Mouse (Mus musculus): ENCODE data around the gene Slc9a9. TPM values are rescaled to one million over a fixed set of nuclear protein-coding genes. Genes with fewer than 3 reads are reported as not detected.

Gene Slc9a9
- total and polyA plus RNA-seq, 3 experiments, result 0.46 to 0.71 TPM; not detected in 1

DNA sequence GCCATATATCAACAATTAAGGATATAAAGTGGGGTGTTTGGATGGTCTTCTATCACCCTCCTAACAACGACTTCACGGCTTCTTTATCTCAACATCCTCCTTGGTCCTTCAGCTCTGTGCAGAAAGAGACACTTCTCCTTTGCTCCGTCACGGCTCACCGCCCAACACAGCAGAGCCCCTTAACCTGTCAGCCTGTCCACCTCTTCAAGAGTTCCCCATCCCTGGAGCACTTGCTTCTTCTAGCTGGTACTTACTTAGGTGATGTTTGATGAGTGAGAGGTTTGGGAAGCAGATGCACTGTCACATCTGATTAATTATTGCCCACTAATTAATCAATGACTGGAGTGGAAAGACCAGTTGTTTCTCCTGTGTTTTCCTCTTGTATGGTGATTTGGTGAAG lies 213.7 kb downstream of the Slc9a9 start:
- Histone ChIP-seq H3K27ac (ENCODE audit: control insufficient read depth, low read depth, low read length) (no peak overlapping the region), H3K27me3 (ENCODE audit: control insufficient read depth in 1 of 2, insufficient read depth in 2 of 2, low read length in 2 of 2) (no peaks in the 10 kb centered on the region), H3K9ac (ENCODE audit: control insufficient read depth, low read depth, low read length, poor library complexity, severe bottlenecking) (no peak overlapping the region), H3K4me1 (ENCODE audit: control insufficient read depth in 1 of 2, insufficient read depth in 2 of 2, low read length in 2 of 2) (no peaks in the 10 kb centered on the region), H3K4me3 (ENCODE audit: control insufficient read depth in 1 of 2, insufficient read depth in 1 of 2, low read depth in 2 of 2, low read length in 2 of 2) (no peak overlapping the region), H3K9me3 (replicated peaks; ENCODE audit: insufficient read depth, low read length) (no peaks in the 10 kb centered on the region), H3K79me2 (ENCODE audit: control insufficient read depth, insufficient read depth, low read length, poor library complexity) (no peaks in the 10 kb centered on the region), H3K36me3 (ENCODE audit: control insufficient read depth in 1 of 2, insufficient read depth in 2 of 2, low read length in 2 of 2) (no peaks in the 10 kb centered on the region)
- TF ChIP-seq SMC3 (IDR thresholded peaks at IDR 0.05; ENCODE audit: low read depth, low read length) (no peak), ETS1 (IDR thresholded peaks at IDR 0.05; ENCODE audit: low read depth, low read length) (no peak), JUND (IDR thresholded peaks at IDR 0.05; ENCODE audit: low read depth, low read length) (no peak), MAFK (IDR thresholded peaks at IDR 0.05; ENCODE audit: borderline replicate concordance, low read depth, low read length) (no peak), HCFC1 (IDR thresholded peaks at IDR 0.05; ENCODE audit: low read depth, low read length) (no peak), POLR2A (IDR thresholded peaks at IDR 0.05; ENCODE audit: control insufficient read depth in 1 of 2, insufficient read depth in 1 of 2, low read depth in 1 of 2, low read length in 2 of 2, poor library complexity in 1 of 2) (no peak), RAD21 (IDR thresholded peaks at IDR 0.05; ENCODE audit: low read depth, low read length) (no peak), CHD1 (IDR thresholded peaks at IDR 0.05; ENCODE audit: low read depth, low read length) (no peak), E2F4 (IDR thresholded peaks at IDR 0.05; ENCODE audit: borderline replicate concordance, low read depth, low read length) (no peak), GATA1 (IDR thresholded peaks at IDR 0.05; ENCODE audit: low read depth, low read length) (no peak)
- DNase-seq (ENCODE audit: low read depth, low spot score), result no peak

DNA sequence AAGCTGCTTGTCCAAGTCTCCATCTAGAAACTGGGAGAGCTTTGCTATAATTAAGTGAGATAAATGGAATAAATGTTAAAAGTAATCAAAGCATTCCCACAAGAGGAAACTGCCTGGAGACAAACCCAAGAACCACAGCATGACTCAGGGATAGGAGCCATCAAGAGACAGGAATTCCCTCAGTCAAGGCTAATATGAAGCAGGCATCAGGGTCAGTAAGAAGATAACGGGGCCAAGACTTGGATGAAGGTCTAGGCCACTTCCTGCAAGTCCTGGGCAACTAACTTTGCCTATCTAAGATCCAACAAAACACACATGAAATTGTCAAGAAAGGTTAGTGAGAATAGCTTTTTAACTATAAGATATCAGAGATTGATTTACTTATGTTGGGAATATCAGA lies 215.4 kb downstream of the Slc9a9 start:
- H3K4me3 ChIP-seq (ENCODE audit: control insufficient read depth in 1 of 2, insufficient read depth in 1 of 2, low read depth in 2 of 2, low read length in 2 of 2), result no peak overlapping the region
- H3K9ac ChIP-seq (ENCODE audit: control insufficient read depth, low read depth, low read length, poor library complexity, severe bottlenecking), result no peak overlapping the region
- no peaks in the 10 kb centered on the region for H3K9me3 ChIP-seq (replicated peaks; ENCODE audit: insufficient read depth, low read length)
- TF ChIP-seq BHLHE40 (IDR thresholded peaks at IDR 0.05; ENCODE audit: borderline replicate concordance, low read depth, low read length) (no peak), SIN3A (IDR thresholded peaks at IDR 0.05; ENCODE audit: low read length) (no peak), TBP (IDR thresholded peaks at IDR 0.05; ENCODE audit: low read depth, low read length) (no peak), ZNF384 (IDR thresholded peaks at IDR 0.05; ENCODE audit: low read depth, low read length) (no peak), MYC (IDR thresholded peaks at IDR 0.05; ENCODE audit: low read depth, low read length) (no peak), JUND (IDR thresholded peaks at IDR 0.05; ENCODE audit: low read depth, low read length) (no peak), UBTF (IDR thresholded peaks at IDR 0.05; ENCODE audit: borderline replicate concordance, insufficient read depth, low read depth, low read length) (no peak), NRF1 (IDR thresholded peaks at IDR 0.05; ENCODE audit: insufficient read depth, low read depth, low read length, poor library complexity, severe bottlenecking) (no peak), USF1 (IDR thresholded peaks at IDR 0.05; ENCODE audit: low read depth, low read length) (no peak), CHD2 (IDR thresholded peaks at IDR 0.05; ENCODE audit: low read length) (no peak), KAT2A (conservative IDR thresholded peaks at IDR 0.05; ENCODE audit: low read depth, low read length) (no peak), MAX (IDR thresholded peaks at IDR 0.05; ENCODE audit: low read length) (no peak), USF2 (IDR thresholded peaks at IDR 0.05; ENCODE audit: borderline replicate concordance in 1 of 2, insufficient read depth in 1 of 2, low read depth in 1 of 2, low read length in 2 of 2) (no peak), MXI1 (IDR thresholded peaks at IDR 0.05; ENCODE audit: low read depth, low read length) (no peak), TAL1 (IDR thresholded peaks at IDR 0.05; ENCODE audit: low read length) (no peak)
- DNase-seq (ENCODE audit: low read depth, low spot score), result no peak
- no peaks in the 10 kb centered on the region for H3K36me3 ChIP-seq (ENCODE audit: control insufficient read depth in 1 of 2, insufficient read depth in 2 of 2, low read length in 2 of 2)
- no peaks in the 10 kb centered on the region for H3K27me3 ChIP-seq (ENCODE audit: control insufficient read depth in 1 of 2, insufficient read depth in 2 of 2, low read length in 2 of 2)
- no peak overlapping the region for H3K27ac ChIP-seq (ENCODE audit: control insufficient read depth, low read depth, low read length)
- H3K4me1 ChIP-seq (ENCODE audit: control insufficient read depth in 1 of 2, insufficient read depth in 2 of 2, low read length in 2 of 2), result no peaks in the 10 kb centered on the region
- no peaks in the 10 kb centered on the region for H3K79me2 ChIP-seq (ENCODE audit: control insufficient read depth, insufficient read depth, low read length, poor library complexity)

Measured in MEL (cell line).